ENCODE assay signal across 50 mouse cellular contexts in the genomic region with DNA sequence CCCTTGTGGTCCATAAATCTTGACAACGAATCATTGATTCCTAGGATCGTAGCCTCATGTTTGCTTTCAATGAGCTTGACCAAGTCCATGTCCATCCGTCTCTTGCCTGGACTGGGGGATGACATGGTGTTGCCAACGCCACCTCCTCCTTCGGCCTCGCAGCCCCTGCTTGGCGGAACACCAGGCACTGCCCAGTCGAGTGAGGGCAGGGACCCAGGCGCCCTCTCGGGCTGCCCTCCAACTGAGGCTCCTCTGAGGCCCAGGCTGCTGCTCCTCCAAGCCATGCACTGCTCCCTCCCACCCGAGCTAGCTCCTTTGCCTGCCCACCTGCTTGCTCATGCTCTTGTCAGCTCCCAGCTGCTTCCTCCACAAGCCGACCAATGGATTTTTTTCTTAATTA. TPM values are rescaled to one million over a fixed set of nuclear protein-coding genes. Genes with fewer than 3 reads are reported as not detected.
"Had no signal": no experiment of that assay in that cellular context is flagged by ENCODE, and none has a peak within 500 bp of the region (broad histone marks: within the 10 kb centered on the region; RNA-seq: fewer than 3 reads in every experiment).

No protein-coding gene starts in this region.

- H3K9me3 ChIP-seq: heart, embryonic 12.5 days; heart, embryonic 13.5 days; heart, embryonic 15.5 days; hindbrain, embryonic 12.5 days; hindbrain, embryonic 13.5 days; hindbrain, embryonic 15.5 days; intestine, embryonic 15.5 days; kidney, embryonic 15.5 days had no signal

- H3K4me2 ChIP-seq: heart, embryonic 12.5 days; heart, embryonic 13.5 days; heart, embryonic 15.5 days; hindbrain, embryonic 12.5 days; hindbrain, embryonic 13.5 days; hindbrain, embryonic 14.5 days; hindbrain, embryonic 15.5 days; intestine, embryonic 15.5 days; kidney, embryonic 15.5 days had no signal

- H3K27ac ChIP-seq: heart, embryonic 13.5 days; heart, embryonic 15.5 days; hindbrain, embryonic 10.5 days; hindbrain, embryonic 12.5 days; hindbrain, embryonic 13.5 days; hindbrain, embryonic 14.5 days; hindbrain, embryonic 15.5 days; hindbrain, postnatal 0 days; intestine, embryonic 15.5 days; kidney, embryonic 15.5 days; kidney, postnatal 0 days; layer of hippocampus, adult 2 months; left cerebral cortex, adult 2 months had no signal

- H3K27me3 ChIP-seq: heart, embryonic 12.5 days; heart, embryonic 13.5 days; heart, embryonic 15.5 days; hindbrain, embryonic 12.5 days; hindbrain, embryonic 13.5 days; hindbrain, embryonic 15.5 days; intestine, embryonic 15.5 days; kidney, embryonic 15.5 days had no signal

- DNase-seq: heart, postnatal 10 days; heart, postnatal 14 days; heart, postnatal 36 days; heart, postnatal 4 days; kidney, adult 11 months; kidney, adult 18-20 months; kidney, adult 2 months; kidney, adult 8-10 months; kidney, adult 9 months; kidney, postnatal 10 days; kidney, postnatal 14 days; kidney, postnatal 25 days; kidney, postnatal 36 days; kidney, postnatal 4 days; layer of hippocampus, adult 9-11 months; layer of hippocampus, postnatal 36 days had no signal

- H3K36me3 ChIP-seq: heart, embryonic 12.5 days; heart, embryonic 13.5 days; heart, embryonic 15.5 days; hindbrain, embryonic 10.5 days; hindbrain, embryonic 12.5 days; hindbrain, embryonic 13.5 days; hindbrain, embryonic 15.5 days; intestine, embryonic 15.5 days; kidney, embryonic 15.5 days had no signal

- ATAC-seq: hindbrain, embryonic 16.5 days; hindbrain, postnatal 0 days; inflammation-experienced regulatory T-cells, adult 6 months; intestine, embryonic 15.5 days; intestine, embryonic 16.5 days; intestine, postnatal 0 days had no signal

- H3K4me3 ChIP-seq: heart, embryonic 12.5 days; heart, embryonic 13.5 days; heart, embryonic 15.5 days; hindbrain, embryonic 10.5 days; hindbrain, embryonic 12.5 days; hindbrain, embryonic 13.5 days; hindbrain, embryonic 15.5 days; intestine, embryonic 15.5 days; kidney, embryonic 15.5 days; layer of hippocampus, adult 2 months; left cerebral cortex, adult 2 months had no signal

- H3K9ac ChIP-seq: heart, embryonic 12.5 days; heart, embryonic 13.5 days; heart, embryonic 15.5 days; hindbrain, embryonic 12.5 days; hindbrain, embryonic 13.5 days; hindbrain, embryonic 14.5 days; hindbrain, embryonic 15.5 days; intestine, embryonic 15.5 days; kidney, embryonic 15.5 days had no signal

- H3K4me1 ChIP-seq: heart, embryonic 12.5 days; heart, embryonic 13.5 days; heart, embryonic 15.5 days; hindbrain, embryonic 10.5 days; hindbrain, embryonic 12.5 days; hindbrain, embryonic 13.5 days; hindbrain, embryonic 15.5 days; intestine, embryonic 15.5 days; kidney, embryonic 15.5 days had no signal

RNA-seq across cellular contexts. Expression of gene Gm906, which starts 42.1 kb away (rescaled TPM):
- total RNA-seq: heart, postnatal 10 days; heart, postnatal 14 days; heart, postnatal 25 days; heart, postnatal 36 days; heart, postnatal 4 days; hematopoietic stem cell, adult 5-6 weeks; hindbrain, postnatal 0 days; layer of hippocampus, adult 18-20 months; layer of hippocampus, adult 2 months; layer of hippocampus, adult 8-10 months; layer of hippocampus, postnatal 10 days; layer of hippocampus, postnatal 14 days; layer of hippocampus, postnatal 25 days; layer of hippocampus, postnatal 36 days; left cerebral cortex, adult 18-20 months; left cerebral cortex, adult 2 months; left cerebral cortex, adult 8-10 months had no signal
- polyA plus RNA-seq: heart, embryonic 12.5 days; heart, embryonic 13.5 days; heart, embryonic 14.5 days; heart, embryonic 15.5 days; heart, embryonic 16.5 days; heart, postnatal 0 days; hindbrain, embryonic 10.5 days; hindbrain, embryonic 11.5 days; hindbrain, embryonic 12.5 days; hindbrain, embryonic 13.5 days; hindbrain, embryonic 14.5 days; hindbrain, embryonic 15.5 days; hindbrain, embryonic 16.5 days; hindbrain, postnatal 0 days; inflammation-experienced regulatory T-cells, adult 6 months; intestine, embryonic 14.5 days; intestine, embryonic 15.5 days; intestine, embryonic 16.5 days; intestine, postnatal 0 days; kidney, embryonic 14.5 days; kidney, embryonic 15.5 days; large intestine, adult 2 months had no signal
